Mouse (Mus musculus) lung, postnatal 36 days (tissue): ENCODE measurements at regions not wholly inside any gene's neighbourhood (a gene's known extent, or its start where the extent isn't known, plus 50 kb on each side); places are given as distances from the start of the nearest gene placed in this dataset.
"Not testable (repeated sequence)": the region's sequence is repeated elsewhere in the genome, so short reads cannot be mapped to it uniquely, and the experiment has no call there.

Experiments
- DNase-seq: peaks from one replicate; pipeline ENCODE4 v3.0.0; 2022; ENCODE audit warnings: mixed read lengths

DNA sequence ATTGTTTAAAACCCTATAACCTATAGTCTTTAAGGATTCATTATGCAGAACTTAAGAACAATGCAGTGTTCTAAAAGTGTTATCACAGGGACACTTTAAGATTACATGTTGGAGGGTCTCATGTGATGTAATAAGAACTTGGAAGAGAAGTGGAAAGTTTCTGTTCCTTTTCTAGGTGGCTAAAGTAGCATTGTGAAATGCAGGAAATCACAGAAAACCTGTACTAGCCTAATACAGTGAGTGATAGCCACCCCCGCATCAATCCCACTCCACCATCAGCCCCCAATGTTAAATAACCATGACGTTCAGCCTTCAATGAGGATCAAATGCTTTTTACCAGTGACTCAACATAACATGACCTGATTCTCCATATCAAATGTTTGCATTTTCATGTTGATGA, 147.4 kb upstream of the Palmd start:
- DNase-seq = no peak

DNA sequence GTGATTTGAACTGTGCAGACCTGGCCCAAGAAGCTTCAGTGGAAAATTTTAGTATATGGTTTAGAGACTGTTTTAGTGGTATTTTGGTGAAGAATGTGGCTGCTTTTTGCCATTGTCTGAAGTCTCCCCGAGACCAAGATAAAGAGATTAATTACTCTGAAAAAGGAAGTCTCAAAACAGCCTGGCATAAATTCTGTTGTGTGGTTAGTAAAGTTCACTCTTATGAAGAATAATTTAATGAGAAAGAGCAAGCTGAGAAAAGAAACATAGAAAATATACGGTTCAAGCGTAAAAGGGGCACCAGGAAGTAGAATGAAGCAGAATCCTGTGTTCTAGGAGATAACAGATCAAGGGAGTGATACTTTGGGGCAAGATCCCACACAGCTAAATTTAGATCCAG, 144.0 kb upstream of the Palmd start:
- no peak for DNase-seq

DNA sequence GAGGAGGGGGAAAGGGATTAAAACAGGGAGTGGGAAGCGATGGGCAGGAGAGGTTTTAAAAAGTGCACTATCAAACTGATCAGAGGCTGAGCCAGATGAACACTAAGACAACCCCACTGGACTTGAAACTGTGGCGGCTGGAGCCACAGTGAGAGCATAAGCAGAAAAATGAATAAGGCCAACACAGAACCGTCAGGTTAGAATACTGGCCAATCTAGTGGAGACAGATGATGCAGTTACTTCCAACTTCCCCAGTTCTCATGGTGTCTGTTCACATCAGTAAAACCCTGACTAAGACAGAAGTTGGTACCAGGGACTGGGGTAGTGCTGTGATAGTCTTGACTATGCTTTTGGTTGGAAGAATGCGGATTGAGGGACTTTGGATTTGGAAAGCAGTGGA, 143.5 kb upstream of the Palmd start:
- no peak for DNase-seq

DNA sequence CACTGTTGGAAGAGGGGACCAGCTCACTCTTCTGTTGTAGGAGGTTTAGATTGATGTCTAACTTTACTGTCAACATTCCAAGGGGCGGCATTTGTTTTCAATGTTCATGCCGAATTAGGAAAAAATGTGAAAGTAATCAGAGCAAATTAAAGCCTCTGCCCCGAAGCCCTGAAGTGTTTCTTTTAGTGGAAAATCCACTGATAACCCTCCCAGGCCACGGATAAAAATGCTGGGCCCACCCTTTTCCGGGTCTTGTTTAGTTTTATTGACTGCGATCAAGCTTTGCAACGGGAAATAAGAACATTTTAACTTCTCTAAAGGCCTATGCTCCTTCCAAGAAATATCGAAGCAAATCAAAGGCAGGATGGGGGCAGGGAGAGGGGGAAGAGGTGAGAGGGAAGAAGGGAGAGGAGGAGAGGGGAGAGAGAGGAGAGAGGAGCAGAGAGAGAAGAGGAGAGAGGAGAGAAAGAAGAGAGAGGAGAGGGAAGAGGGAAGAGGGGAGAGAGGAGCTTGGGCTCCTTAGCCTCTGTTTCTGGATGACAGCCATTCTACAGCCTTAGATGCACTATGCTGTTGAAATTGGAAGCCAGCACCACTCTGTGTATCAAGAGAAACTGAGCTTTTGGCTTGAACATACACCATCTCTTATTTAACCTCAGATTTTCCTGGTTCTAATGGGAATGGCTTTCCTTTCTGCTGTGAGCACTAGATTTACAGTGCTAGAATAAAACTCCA, 140.3 kb upstream of the Palmd start:
- no peak for DNase-seq

DNA sequence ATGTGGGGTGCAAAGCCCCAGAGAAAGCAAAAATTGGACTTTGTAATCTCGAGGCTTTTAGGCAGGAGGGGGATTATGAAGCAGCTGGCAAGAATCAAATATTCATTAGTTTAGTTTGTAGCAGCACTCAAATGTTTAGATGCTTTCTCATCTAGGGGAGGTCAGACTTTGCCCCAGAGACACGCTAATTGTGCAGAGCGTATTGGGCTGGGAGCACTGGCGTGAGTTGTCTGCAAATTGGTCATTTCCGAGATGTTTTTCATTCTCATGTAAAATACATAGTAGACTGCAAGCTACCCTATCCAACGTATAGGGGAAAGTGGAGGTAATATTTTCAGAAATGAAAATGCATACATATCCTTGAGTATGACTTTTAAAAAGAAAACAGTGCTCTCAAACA, 139.2 kb upstream of the Palmd start:
- DNase-seq = no peak

DNA sequence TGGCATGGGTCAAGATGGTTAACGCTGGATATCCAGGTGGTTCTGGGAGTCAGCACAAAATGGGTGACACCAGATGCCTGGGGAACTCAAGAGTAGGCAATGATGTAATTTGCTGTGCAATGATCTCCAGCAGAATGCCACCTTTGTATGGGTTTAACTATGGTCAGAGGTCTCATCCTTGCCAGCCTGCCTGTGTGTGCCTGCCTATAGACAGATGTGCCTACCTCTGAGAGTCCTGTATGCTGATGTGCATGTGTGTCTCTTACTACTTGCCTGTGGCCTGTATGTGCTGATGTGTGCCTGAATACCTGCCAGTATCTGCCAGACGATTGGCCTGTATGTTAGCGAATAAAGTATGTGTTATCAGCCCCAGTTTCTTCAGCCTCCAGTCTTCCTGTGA, 138.6 kb upstream of the Palmd start:
- DNase-seq = no peak

DNA sequence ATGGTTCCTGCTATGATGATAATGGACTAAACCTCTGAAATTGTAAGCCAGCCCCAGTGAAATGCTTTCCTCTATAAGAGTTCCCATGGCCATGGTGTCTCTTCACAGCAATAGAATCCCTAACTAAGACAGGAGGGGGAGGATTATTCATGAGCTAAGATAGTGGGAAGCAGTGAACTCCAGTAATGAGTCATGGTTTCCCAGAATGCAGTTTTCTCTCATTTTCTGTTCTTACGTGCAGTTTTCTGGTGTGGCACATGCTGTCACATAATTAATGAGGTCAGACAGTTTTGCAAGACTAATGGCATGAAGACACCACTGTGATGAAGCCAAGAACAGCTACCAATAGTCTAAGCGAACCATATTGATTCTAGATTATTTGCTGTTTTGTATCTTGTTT, 118.9 kb upstream of the Palmd start:
- no peak for DNase-seq

DNA sequence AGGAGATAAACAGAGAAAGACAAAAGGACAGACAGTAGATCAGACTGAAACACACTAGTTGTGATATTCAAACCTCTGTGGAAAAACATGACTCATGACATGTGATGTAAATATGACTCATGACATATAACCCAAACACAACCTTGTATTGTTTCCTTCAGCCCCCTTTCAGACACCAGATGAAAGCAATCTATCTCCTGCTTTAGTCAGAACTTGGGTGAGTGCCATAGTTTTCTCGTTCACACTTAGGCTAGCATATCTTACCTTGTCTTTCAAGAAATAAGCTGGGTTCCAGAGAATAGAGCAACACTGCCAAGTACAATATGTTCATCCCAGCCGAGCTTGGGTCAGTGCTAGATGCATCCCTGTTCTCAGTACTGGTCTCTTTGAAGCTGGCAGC, 107.9 kb upstream of the Palmd start:
- DNase-seq = peak; percentile 7

DNA sequence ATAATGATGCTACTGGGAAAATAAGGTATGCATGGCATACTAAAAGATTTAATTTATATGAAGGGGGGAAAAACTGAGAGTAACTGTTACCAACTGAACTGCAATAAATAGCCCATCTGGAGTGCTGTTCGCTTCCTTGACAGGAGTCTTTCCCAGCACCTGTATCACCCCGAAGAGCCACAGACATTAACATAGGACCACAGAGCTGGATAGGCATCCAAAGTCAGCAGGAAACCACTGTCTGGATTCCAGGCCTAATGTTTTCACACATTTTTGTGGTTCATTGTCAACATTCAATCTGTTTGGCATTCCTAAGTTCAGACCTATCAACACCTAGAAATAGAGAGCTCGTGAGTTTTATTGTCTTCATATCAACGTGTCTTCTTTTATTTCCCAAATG, 104.6 kb upstream of the Palmd start:
- no peak for DNase-seq

DNA sequence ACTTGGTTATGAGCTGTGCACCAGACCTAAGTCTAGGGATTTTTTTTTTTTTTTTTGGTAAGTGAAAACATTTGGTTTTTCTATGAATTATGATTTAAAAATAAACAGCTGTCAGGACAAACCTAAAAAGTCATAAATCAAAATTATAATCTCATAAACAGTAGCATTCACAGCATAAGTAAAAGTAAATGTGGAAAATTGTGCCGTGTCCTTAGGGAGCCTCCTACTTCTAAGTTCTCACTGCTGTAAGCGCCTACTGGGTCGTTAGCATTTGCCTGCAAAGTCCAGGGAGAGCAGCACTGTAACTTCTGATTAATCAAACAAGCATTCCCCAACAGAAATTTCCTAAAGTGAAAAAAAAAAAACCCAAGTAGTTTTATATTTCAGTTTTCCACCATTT, 104.2 kb upstream of the Palmd start:
- no peak for DNase-seq

DNA sequence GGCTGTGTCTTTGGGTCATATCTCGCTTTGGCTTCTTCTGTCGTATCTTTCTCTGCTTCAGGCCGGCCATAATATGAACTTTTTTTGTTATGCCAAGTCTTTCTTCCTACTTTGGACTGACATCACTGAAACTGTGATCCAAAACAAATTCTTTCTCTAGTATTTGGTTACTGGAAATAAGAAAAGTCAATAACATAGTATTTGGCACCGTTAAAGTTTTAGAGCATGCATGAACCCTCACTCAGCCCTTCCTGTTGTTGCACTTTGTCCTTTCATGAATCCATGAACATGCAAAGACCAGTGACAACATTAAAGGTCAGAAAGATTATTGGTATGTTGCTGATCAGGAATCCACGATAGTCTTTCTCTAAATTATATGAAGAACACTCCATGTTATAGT, 103.1 kb upstream of the Palmd start:
- no peak for DNase-seq

DNA sequence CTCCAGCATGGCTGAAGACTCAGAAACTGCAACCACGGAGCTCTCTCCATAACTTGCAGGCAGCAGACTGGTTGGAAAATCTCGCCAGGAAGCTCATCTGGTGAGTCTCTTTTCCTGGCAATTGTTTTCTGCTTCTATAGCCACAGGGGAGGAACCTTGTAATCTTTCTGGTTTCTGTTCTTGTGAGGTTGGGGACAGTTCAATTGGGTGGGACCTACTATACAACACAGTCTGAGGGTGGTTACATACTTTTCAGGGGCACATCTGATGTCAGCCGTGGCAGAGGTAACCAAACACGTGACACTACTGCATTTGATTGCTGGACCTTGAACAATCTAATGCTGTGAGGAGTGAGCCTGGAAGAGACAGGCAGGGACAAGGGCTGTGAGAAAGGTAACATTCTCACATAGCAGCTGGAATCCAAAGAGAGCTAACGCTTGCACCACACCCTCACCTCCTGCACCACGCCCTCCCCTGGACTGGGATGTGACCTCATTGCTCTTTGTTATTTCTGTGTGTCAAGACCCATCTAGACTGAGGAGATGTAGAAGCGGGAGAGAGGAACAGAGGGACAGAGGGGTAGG, 98.8 kb upstream of the Palmd start:
- no peak for DNase-seq

DNA sequence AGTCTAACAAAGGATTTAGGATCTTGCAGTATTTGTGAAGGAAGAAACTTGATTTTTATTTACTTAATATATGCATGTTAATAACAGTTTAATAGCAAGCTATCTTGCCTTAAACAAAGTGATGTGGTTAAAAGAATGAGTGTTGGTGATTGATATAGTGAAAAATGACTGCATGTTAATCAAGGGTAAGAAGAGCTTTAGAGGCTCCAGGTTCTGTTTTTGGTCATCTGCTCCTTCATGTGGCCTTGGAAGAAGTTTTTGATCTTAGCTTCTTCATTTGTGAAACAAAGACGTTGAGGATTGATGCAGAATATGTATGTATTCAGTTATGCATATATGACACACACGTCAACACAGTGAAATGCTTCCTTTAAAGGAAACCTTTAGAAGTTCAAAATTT, 97.1 kb upstream of the Palmd start:
- no peak for DNase-seq

DNA sequence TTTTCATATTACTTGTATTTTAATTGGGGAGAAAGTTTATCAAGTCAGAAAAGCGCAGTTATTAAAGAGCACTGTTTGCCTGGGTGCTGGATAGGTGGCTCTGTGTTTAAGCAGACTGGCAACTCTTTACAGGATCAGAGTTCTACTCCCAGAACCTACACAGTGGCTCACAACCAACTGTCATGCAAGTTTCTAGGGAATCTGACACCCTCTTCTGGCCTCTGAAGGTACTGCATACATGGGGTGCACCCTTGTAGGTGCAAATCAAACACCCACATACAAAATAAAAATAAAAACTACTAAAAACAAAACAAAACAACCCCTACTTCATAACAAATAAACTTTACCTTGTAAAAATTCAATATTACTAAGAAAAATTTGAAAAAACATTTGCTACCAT, 93.0 kb upstream of the Palmd start:
- DNase-seq = peak; percentile 60

DNA sequence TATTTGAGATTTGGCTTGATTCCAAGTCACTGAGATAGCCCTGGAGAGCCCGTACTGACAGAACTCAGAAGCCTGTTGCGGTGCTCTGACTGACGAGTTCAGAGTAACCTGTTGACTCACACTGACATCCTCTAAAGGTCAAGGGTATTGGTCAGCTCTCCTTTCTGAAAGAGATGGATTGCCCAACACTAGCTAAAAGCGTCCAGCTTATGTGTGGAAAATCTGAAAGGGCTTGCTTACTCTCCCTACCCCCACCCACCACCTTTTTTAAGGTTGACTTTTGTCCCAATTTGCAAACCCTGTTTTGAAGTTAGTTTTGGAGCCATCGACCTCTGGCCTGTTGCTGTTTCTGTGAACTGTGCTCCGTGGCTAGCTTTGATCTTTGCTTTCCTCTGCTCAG, 92.4 kb upstream of the Palmd start:
- peak; percentile 26 for DNase-seq

DNA sequence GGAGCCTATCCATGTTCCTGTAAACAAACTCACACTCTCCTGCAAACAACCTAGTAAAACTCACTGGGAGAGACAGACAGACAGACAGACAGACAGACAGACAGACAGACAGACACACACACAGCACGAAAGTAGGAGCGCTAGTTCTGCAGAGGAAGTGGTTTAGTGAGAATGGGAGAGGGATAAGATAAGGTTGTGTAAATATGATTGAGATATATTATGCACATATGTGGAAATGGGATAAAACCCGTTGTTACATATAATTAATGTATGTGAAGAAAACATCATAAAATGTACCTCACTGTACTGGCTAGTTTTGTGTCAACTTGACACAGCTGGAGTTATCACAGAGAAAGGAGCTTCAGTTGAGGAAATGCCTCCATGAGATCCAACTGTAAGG, 85.9 kb upstream of the Palmd start:
- DNase-seq = not testable (repeated sequence)

DNA sequence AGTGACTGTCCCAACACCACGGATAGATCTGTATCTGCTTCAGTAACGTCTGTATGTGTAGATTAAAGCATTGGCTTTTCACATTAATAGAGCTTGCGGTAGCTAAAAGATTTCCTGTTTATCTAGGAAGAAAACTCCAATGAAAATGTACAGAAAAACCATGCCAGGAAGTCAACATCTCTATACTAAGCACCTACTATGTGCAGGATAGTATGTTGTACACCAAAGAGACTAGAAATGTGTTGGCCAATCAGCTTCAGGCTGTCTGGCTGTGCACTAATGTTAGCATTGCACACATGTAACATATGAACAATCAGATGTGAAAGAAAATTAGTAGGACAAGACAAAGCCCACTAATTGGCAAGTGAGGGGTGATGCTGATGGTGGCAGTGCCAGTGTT, 82.6 kb upstream of the Palmd start:
- DNase-seq = no peak

DNA sequence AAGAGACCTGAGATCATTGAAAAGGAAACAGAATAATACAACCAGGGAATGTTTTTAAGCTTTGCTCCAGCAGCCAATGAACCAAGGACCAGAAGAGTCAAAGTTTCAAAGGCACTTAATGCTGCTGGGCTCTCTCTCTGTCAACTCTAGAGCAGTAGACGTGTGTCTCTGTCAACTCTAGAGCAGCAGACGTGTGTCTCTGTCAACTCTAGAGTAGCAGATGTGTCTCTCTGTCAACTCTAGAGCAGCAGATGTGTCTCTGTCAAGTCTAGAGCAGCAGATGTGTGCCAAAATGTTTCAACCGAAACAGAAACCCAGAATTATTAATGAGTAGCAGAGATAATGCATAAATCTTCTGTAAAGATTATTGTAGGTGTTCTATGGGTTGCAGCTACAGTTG, 82.1 kb upstream of the Palmd start:
- no peak for DNase-seq

DNA sequence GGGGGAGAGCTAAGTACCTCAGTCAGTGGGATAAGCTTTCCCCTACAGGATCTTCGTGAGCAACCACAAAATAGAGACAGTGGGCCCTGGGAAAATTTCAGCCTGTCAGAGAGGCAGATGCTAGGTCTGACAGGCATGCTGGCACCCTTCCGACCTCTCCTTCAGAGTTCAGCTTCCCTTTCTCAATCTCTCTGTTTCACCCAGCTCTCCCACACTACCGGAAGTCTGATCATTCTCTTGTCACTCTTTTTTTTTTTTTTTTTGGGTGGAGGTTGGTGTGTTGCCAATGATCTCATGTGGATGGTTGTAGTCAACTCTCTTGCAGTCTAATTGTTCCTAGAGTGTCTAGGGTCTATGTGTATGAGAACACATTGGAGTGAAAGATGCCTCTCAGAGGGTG, 80.6 kb upstream of the Palmd start:
- DNase-seq = no peak

DNA sequence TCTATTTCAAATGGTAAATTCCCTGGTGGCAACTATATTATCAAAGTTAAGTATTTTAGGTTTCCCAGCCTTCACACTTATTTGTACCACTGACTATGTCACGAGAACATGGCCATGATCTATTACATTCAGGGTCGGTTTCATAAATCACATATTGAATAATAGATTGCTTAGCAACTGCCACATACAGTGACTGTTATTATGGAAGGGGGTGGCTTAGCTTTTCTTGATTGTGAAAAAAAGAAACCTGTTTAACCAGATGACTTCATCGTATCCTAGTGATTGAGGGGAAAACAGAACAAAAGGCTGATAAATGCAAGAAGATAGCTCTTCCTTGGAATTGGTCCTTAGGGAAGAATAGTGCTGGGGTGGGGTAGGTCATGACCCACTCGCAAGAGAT, 76.0 kb upstream of the Palmd start:
- no peak for DNase-seq

DNA sequence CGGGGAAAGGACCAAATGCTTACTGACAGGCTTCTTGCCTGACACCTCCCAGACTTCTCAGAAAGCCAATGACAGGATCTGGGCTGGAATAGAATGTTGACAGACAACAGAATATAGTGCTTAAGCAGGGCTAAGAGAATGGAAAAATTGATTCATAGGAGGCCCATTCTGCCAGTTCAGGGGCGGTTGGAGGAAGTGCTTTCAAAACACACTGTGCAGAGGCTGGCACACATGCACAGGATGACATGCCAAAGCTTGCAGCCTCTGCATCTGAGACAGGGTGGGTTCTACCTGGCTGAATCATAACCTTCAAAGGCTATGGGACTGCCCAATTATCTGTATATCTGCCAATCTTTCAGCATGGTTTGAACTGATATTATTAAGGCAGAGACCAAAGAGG, 75.5 kb upstream of the Palmd start:
- peak; percentile 45 for DNase-seq

DNA sequence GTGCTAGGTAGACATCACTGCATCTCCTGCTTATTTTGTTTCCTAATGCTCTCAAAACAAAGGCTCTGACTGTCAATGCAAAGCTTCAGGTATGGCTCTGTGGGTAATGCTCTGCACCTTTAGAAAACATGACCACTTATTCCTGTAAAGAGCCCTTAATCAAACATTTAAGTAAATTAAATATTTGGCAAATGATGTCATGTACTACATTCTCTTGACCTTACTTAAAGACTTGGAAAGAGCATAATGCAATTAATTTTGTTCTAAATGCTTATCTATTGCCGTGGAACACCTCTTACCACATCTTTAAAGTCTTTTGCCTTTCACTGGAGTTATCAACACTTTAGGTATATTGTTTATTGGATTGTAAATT, 70.1 kb upstream of the Palmd start:
- DNase-seq = no peak

DNA sequence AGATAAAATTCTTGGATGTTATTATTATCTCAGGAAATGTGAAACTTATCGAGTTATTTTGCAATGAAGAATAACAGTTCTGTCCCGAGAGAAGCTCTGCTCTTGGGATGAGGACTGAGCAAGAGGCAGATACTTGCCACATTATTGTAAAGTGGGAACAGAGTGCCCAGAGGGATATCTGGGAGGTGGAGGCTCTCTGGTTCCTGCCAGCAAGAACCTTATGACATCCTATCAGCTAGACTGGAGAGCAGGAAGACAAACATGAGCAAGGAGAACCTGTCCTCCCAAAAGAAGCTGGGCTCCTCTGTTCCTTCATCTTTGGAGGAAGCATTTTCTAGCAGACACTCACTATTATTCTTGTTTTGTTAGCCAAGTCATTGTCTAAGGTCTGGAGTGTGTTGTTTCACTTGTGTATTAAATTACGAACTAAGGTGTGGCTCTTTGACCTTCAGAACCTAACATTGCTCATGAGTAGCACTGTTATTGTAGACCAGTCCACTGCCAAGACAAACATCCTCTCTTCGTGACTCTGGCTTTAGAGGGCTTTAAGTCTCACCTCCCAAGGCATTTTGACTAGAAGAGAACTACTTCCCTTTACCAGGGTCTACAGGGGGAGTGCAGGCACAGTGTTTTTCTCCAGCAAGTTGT, 69.6 kb upstream of the Palmd start:
- DNase-seq = peak; percentile 67
